In genomic region chr13:41360272-41360815, GRCm38 (mm10) we compare ENCODE assay signal across 11 mouse cellular contexts.
DNase-seq lines count a peak whose midpoint lies in the region; ATAC-seq and TF ChIP-seq lines count a peak whose summit lies in the region.
"Had no signal": no experiment of that assay in that cellular context is flagged by ENCODE, and none has a peak within 500 bp of the region (broad histone marks: within the 10 kb centered on the region; RNA-seq: fewer than 3 reads in every experiment).

No protein-coding gene starts in this region.

- no peaks in the 10 kb centered on the region for H3K36me3 ChIP-seq in liver, adult 2 months (ENCODE audit: control insufficient read depth, insufficient read depth, low read length)
- H3K36me3 ChIP-seq in forebrain, embryonic 11.5 days (ENCODE audit: control insufficient read depth, insufficient read depth, low read length), result no peaks in the 10 kb centered on the region
- H3K36me3 ChIP-seq in intestine, embryonic 15.5 days, result no peaks in the 10 kb centered on the region
- H3K36me3 ChIP-seq in neural tube, embryonic 11.5 days (ENCODE audit: control insufficient read depth, insufficient read depth, low read length), result no peaks in the 10 kb centered on the region

- no peaks in the 10 kb centered on the region for H3K9me3 ChIP-seq in forebrain, embryonic 11.5 days (ENCODE audit: control insufficient read depth, low read length)
- H3K9me3 ChIP-seq in intestine, embryonic 15.5 days, result no peaks in the 10 kb centered on the region
- H3K9me3 ChIP-seq in neural tube, embryonic 11.5 days (ENCODE audit: control insufficient read depth, low read length), result no peaks in the 10 kb centered on the region

- peaks cover 2% of the 10 kb centered on the region for H3K4me1 ChIP-seq in liver, adult 2 months (ENCODE audit: control insufficient read depth, insufficient read depth, low read length)
- peaks cover 14% of the 10 kb centered on the region; the same call in 1 of the 2 replicates for H3K4me1 ChIP-seq in forebrain, embryonic 11.5 days (replicated peaks; ENCODE audit: control insufficient read depth, insufficient read depth, low read length)
- H3K4me1 ChIP-seq in intestine, embryonic 15.5 days (replicated peaks), result peaks cover 2% of the 10 kb centered on the region; the same call in 1 of the 2 replicates
- H3K4me1 ChIP-seq in neural tube, embryonic 11.5 days (ENCODE audit: control insufficient read depth, insufficient read depth, low read length), result peaks cover 18% of the 10 kb centered on the region

- H3K27ac ChIP-seq in liver, adult 2 months (replicated peaks; ENCODE audit: insufficient read depth, low read depth, low read length), result no peak overlapping the region
- H3K27ac ChIP-seq in forebrain, embryonic 11.5 days (ENCODE audit: low read depth, low read length), result peak overlapping the region; percentile 90; the same call in 1 of the 2 replicates
- 0 out of 2 replicates have a peak overlapping the region, but pooled peaks have one; percentile 9 for H3K27ac ChIP-seq in intestine, embryonic 15.5 days
- H3K27ac ChIP-seq in neural tube, embryonic 11.5 days (ENCODE audit: low read depth, low read length), result peak overlapping the region; percentile 92; the same call in 1 of the 2 replicates

- WGBS in liver, adult 2 months, result 45% methylated on average over 8 of the region's 8 CpGs
- 18% methylated on average over 8 of the region's 8 CpGs for WGBS in forebrain, embryonic 11.5 days
- 46% methylated on average over 8 of the region's 8 CpGs for WGBS in intestine, embryonic 15.5 days
- WGBS in neural tube, embryonic 11.5 days, result 23% methylated on average over 8 of the region's 8 CpGs

- no peak for TF ChIP-seq POLR2A in liver, adult 2 months (IDR thresholded peaks at IDR 0.05; ENCODE audit: extremely low read depth, insufficient read depth, low read length)

- 0 out of 2 replicates have a peak overlapping the region, but pooled peaks have one; percentile 11 for H3K4me2 ChIP-seq in forebrain, embryonic 11.5 days (ENCODE audit: low read depth, low read length, severe bottlenecking)
- peak overlapping the region; percentile 74; the same call in 1 of the 2 replicates for H3K4me2 ChIP-seq in intestine, embryonic 15.5 days (replicated peaks)
- peak overlapping the region; percentile 67 for H3K4me2 ChIP-seq in neural tube, embryonic 11.5 days (ENCODE audit: low read depth)

- no peak overlapping the region for H3K4me3 ChIP-seq in liver, adult 2 months (ENCODE audit: insufficient read depth, low read depth, low read length)
- no peak overlapping the region for H3K4me3 ChIP-seq in forebrain, embryonic 11.5 days (ENCODE audit: low read depth, low read length)
- H3K4me3 ChIP-seq in intestine, embryonic 15.5 days (replicated peaks), result no peak overlapping the region
- no peak overlapping the region for H3K4me3 ChIP-seq in neural tube, embryonic 11.5 days (ENCODE audit: low read depth, low read length)

- peak; percentile 46 for DNase-seq in liver, adult 2 months (ENCODE audit: extremely low read depth, low read depth, low spot score)
- DNase-seq in liver, result no peak
- DNase-seq in forebrain, embryonic 11.5 days (ENCODE audit: low spot score), result peak; percentile 54
- DNase-seq in neural tube, embryonic 11.5 days (ENCODE audit: low spot score), result no peak
- no peak for DNase-seq in ovary, adult 18-20 months (ENCODE audit: low spot score)
- DNase-seq: heart, postnatal 4 days; lung, postnatal 10 days; spleen, adult 18-20 months; thymus, postnatal 25 days had no signal

- no peak overlapping the region for H3K9ac ChIP-seq in liver, adult 2 months (ENCODE audit: low read depth, low read length)
- peak overlapping the region; percentile 43; the same call in 1 of the 2 replicates for H3K9ac ChIP-seq in forebrain, embryonic 11.5 days (ENCODE audit: low read length)
- no peak overlapping the region for H3K9ac ChIP-seq in intestine, embryonic 15.5 days
- H3K9ac ChIP-seq in neural tube, embryonic 11.5 days (ENCODE audit: low read length), result no peak overlapping the region

- no peaks in the 10 kb centered on the region for H3K79me2 ChIP-seq in liver, adult 2 months (ENCODE audit: control insufficient read depth, insufficient read depth, low read length)

- H3K27me3 ChIP-seq in liver, adult 2 months (ENCODE audit: control insufficient read depth, insufficient read depth, low read length), result no peaks in the 10 kb centered on the region
- H3K27me3 ChIP-seq in forebrain, embryonic 11.5 days (ENCODE audit: control insufficient read depth, insufficient read depth, low read length), result no peaks in the 10 kb centered on the region
- H3K27me3 ChIP-seq in intestine, embryonic 15.5 days (replicated peaks), result no peaks in the 10 kb centered on the region
- no peaks in the 10 kb centered on the region for H3K27me3 ChIP-seq in neural tube, embryonic 11.5 days (ENCODE audit: control insufficient read depth, insufficient read depth, low read length)

- ATAC-seq in forebrain, embryonic 11.5 days (replicated peaks; ENCODE audit: low FRiP score), result no peak
- ATAC-seq in intestine, embryonic 15.5 days, result no peak
- ATAC-seq in neural tube, embryonic 11.5 days (ENCODE audit: insufficient read depth, low FRiP score, low TSS enrichment), result no peak
- ATAC-seq in inflammation-experienced regulatory T-cells, adult 6 months, result no peak

- TF ChIP-seq CTCF in liver, adult 2 months (IDR thresholded peaks at IDR 0.05; ENCODE audit: low read depth, low read length), result no peak

Comparison
In these comparisons a context has a peak if more than half of its experiments do, and no peak if none do; other contexts are left out.
1. DNase-seq: peak in liver, adult 2 months (single experiment) and forebrain, embryonic 11.5 days (single experiment); none in liver (single experiment), neural tube, embryonic 11.5 days (single experiment) and ovary, adult 18-20 months (single experiment).
2. H3K4me2 ChIP-seq: peak in every context shown above with its lines; median percentile 74 in intestine, embryonic 15.5 days; 67 in neural tube, embryonic 11.5 days; 11 in forebrain, embryonic 11.5 days.